Mouse (Mus musculus) limb, embryonic 14.5 days (tissue): ENCODE measurements around the gene Cpt1c. TPM values are rescaled to one million over a fixed set of nuclear protein-coding genes. Genes with fewer than 3 reads are reported as not detected.

ENCODE experiments used
- ATAC-seq: fragments of 200-750 bp; cut with Nextera tagmentation; 2 replicates; pipeline ENCODE4 v1.8.0; 2017; ENCODE audit warnings: low read depth, moderate number of reproducible peaks, moderate TSS enrichment; ENCODE audit not compliant: low FRiP score
- DNase-seq: peaks from one replicate; pipeline ENCODE4 v3.0.0-alpha.2; 2015; ENCODE audit warnings: low spot score
- H3K27ac ChIP-seq: fragments of 300-500 bp; sonication (generic); replicated peaks from 2 replicates; pipeline ENCODE4 v1.5.1; 2014; ENCODE audit warnings: low read depth, mild to moderate bottlenecking, low read length, moderate library complexity, mixed read lengths
- H3K27me3 ChIP-seq: fragments of 300-500 bp; sonication (generic); 2 replicates; pipeline ENCODE4 v1.6.1; 2014; ENCODE audit warnings: low read length, mixed read lengths; ENCODE audit not compliant: control insufficient read depth, insufficient read depth
- H3K36me3 ChIP-seq: fragments of 300-500 bp; sonication (generic); 2 replicates; pipeline ENCODE4 v1.6.1; 2014; ENCODE audit warnings: mild to moderate bottlenecking, low read length, moderate library complexity, mixed read lengths; ENCODE audit not compliant: control insufficient read depth, insufficient read depth
- H3K4me1 ChIP-seq: fragments of 300-500 bp; sonication (generic); 2 replicates; pipeline ENCODE4 v1.6.1; 2014; ENCODE audit warnings: antibody characterized with exemption, low read length, mixed read lengths; ENCODE audit not compliant: control insufficient read depth, insufficient read depth
- H3K4me2 ChIP-seq: fragments of 300-500 bp; sonication (generic); replicated peaks from 2 replicates; pipeline ENCODE4 v1.6.1; 2014; ENCODE audit warnings: low read depth, mild to moderate bottlenecking, low read length, moderate library complexity; ENCODE audit not compliant: severe bottlenecking
- H3K4me3 ChIP-seq: fragments of 300-500 bp; sonication (generic); replicated peaks from 2 replicates; pipeline ENCODE4 v1.5.1; 2014; ENCODE audit warnings: low read length
- H3K9ac ChIP-seq: fragments of 300-500 bp; sonication (generic); 2 replicates; pipeline ENCODE4 v1.6.1; 2014; ENCODE audit warnings: mild to moderate bottlenecking, low read depth, low read length, moderate library complexity; ENCODE audit not compliant: severe bottlenecking
- H3K9me3 ChIP-seq: fragments of 300-500 bp; sonication (generic); 2 replicates; pipeline ENCODE4 v1.6.1; 2016; ENCODE audit warnings: low read length; ENCODE audit not compliant: control insufficient read depth
- POLR2A ChIP-seq: fragments of 200-500 bp; IDR thresholded peaks from 2 replicates; pipeline ENCODE4 v1.8.0; 2012; ENCODE audit warnings: inconsistent platforms, mild to moderate bottlenecking, moderate library complexity, borderline replicate concordance; ENCODE audit not compliant: insufficient read depth, insufficient read length; ENCODE audit errors: extremely low read depth
- WGBS: fragments of 180-500 bp; shearing (Covaris S2); extraction: QIAGEN DNeasy Blood & Tissue Kit; methylation state at CpG from one replicate; pipeline ENCODE4 v1.1.7; 2014; 5-methylcytosine and 5-hydroxymethylcytosine counted together
- polyA plus RNA-seq, 2 experiments: library from polyadenylated mRNA; depleted of rRNA in 1 of 2; stranded (reverse) in 1 of 2; unstranded in 1 of 2; fragments of >200 nt; fragmentation: Nextera tagmentation in 1 of 2; extraction: Ambion mirVana in 1 of 2; gene quantifications; 2 replicates each; pipeline versions ENCODE4 v1.2.1 to v1.2.3; 2012 to 2014

Cpt1c gene
- polyA plus RNA-seq, 2 experiments, result 26.3 to 78.9 TPM

GRCm38 (mm10) chr7:45012824-45013223 is 38.2 kb upstream of the Cpt1c start:
- Histone ChIP-seq H3K36me3 (peaks cover 57% of the 10 kb centered on the region), H3K27me3 (no peaks in the 10 kb centered on the region), H3K27ac (no peak overlapping the region), H3K4me2 (no peak overlapping the region), H3K9ac (no peak overlapping the region), H3K9me3 (no peaks in the 10 kb centered on the region), H3K4me1 (peaks cover 11% of the 10 kb centered on the region), H3K4me3 (no peak overlapping the region)
- ATAC-seq (no peak), DNase-seq (no peak)
- no peak for TF ChIP-seq POLR2A
- 85% methylated on average over 4 of the region's 4 CpGs for WGBS

GRCm38 (mm10) chr7:45012011-45012410 is 37.4 kb upstream of the Cpt1c start:
- Histone ChIP-seq H3K27ac (no peak overlapping the region), H3K36me3 (peaks cover 65% of the 10 kb centered on the region), H3K9ac (no peak overlapping the region), H3K27me3 (no peaks in the 10 kb centered on the region), H3K4me2 (no peak overlapping the region), H3K9me3 (no peaks in the 10 kb centered on the region), H3K4me3 (no peak overlapping the region), H3K4me1 (peaks cover 11% of the 10 kb centered on the region)
- ATAC-seq, result no peak
- no peak for TF ChIP-seq POLR2A
- no peak for DNase-seq
- 94% methylated on average over 6 of the region's 6 CpGs for WGBS

GRCm38 (mm10) chr7:45008411-45008810 is 33.8 kb upstream of the Cpt1c start:
- no peak for TF ChIP-seq POLR2A
- DNase-seq (no peak), ATAC-seq (no peak)
- H3K4me3 ChIP-seq, result no peak overlapping the region
- H3K9me3 ChIP-seq, result no peaks in the 10 kb centered on the region
- H3K4me1 ChIP-seq, result no peaks in the 10 kb centered on the region
- 92% methylated on average over 15 of the region's 19 CpGs for WGBS
- H3K4me2 ChIP-seq, result no peak overlapping the region
- no peak overlapping the region for H3K9ac ChIP-seq
- peaks cover 97% of the 10 kb centered on the region for H3K36me3 ChIP-seq
- no peak overlapping the region for H3K27ac ChIP-seq
- no peaks in the 10 kb centered on the region for H3K27me3 ChIP-seq

- H3K27ac ChIP-seq, result no peak overlapping the region
- no peaks in the 10 kb centered on the region for H3K4me1 ChIP-seq
- no peak for TF ChIP-seq POLR2A
- H3K4me3 ChIP-seq, result no peak overlapping the region
- WGBS, result 93% methylated on average over 26 of the region's 30 CpGs
- ATAC-seq, result no peak
- no peak for DNase-seq
- H3K36me3 ChIP-seq, result peaks cover 97% of the 10 kb centered on the region
- H3K4me2 ChIP-seq, result no peak overlapping the region
- no peak overlapping the region for H3K9ac ChIP-seq
- H3K9me3 ChIP-seq, result no peaks in the 10 kb centered on the region
- H3K27me3 ChIP-seq, result no peaks in the 10 kb centered on the region
Observed at GRCm38 (mm10) chr7:45007846-45008245, 33.2 kb upstream of the Cpt1c start.

- no peaks in the 10 kb centered on the region for H3K9me3 ChIP-seq
- no peak overlapping the region for H3K9ac ChIP-seq
- no peak overlapping the region for H3K4me2 ChIP-seq
- no peak overlapping the region for H3K4me3 ChIP-seq
- no peaks in the 10 kb centered on the region for H3K4me1 ChIP-seq
- ATAC-seq (no peak), DNase-seq (no peak)
- TF ChIP-seq POLR2A, result no peak
- peaks cover 97% of the 10 kb centered on the region for H3K36me3 ChIP-seq
- 96% methylated on average over 29 of the region's 29 CpGs for WGBS
- no peaks in the 10 kb centered on the region for H3K27me3 ChIP-seq
- no peak overlapping the region for H3K27ac ChIP-seq
Observed at GRCm38 (mm10) chr7:45007141-45007540, 32.5 kb upstream of the Cpt1c start.

GRCm38 (mm10) chr7:45006503-45006902 is 31.9 kb upstream of the Cpt1c start:
- no peaks in the 10 kb centered on the region for H3K9me3 ChIP-seq
- peaks cover 97% of the 10 kb centered on the region for H3K36me3 ChIP-seq
- H3K9ac ChIP-seq, result no peak overlapping the region
- no peak for TF ChIP-seq POLR2A
- H3K4me2 ChIP-seq, result no peak overlapping the region
- H3K27me3 ChIP-seq, result no peaks in the 10 kb centered on the region
- H3K4me3 ChIP-seq, result no peak overlapping the region
- ATAC-seq (no peak), DNase-seq (no peak)
- H3K4me1 ChIP-seq, result no peaks in the 10 kb centered on the region
- WGBS, result 97% methylated on average over 12 of the region's 12 CpGs
- no peak overlapping the region for H3K27ac ChIP-seq
